Comparison of ENCODE assay signal across 8 mouse cellular contexts in genomic region chr11:95009629-95010014, GRCm38 (mm10). TPM values are rescaled to one million over a fixed set of nuclear protein-coding genes. Genes with fewer than 3 reads are reported as not detected.
DNase-seq lines count a peak whose midpoint lies in the region; ATAC-seq and TF ChIP-seq lines count a peak whose summit lies in the region.

TSS of gene Samd14 (plus strand) at chr11:95009879.

- H3K79me2 ChIP-seq in MEL (ENCODE audit: control insufficient read depth, insufficient read depth, low read length, poor library complexity) = peaks cover 25% of the 10 kb centered on the region

- DNase-seq in 3T3-L1 (ENCODE audit: low read depth, low spot score) = peak; percentile 83
- DNase-seq in MEL (ENCODE audit: low read depth, low spot score) = peak; percentile 85
- DNase-seq in cerebellum, postnatal 36 days = peak; percentile 74 to 75
- DNase-seq in frontal cortex, postnatal 14 days (ENCODE audit: low spot score in 2 of 2) = peak; percentile 61 to 62
- DNase-seq in intestine, embryonic 14.5 days (ENCODE audit: low spot score) = peak; percentile 87
- DNase-seq in limb, embryonic 11.5 days (ENCODE audit: low spot score) = peak; percentile 82
- DNase-seq in midbrain, embryonic 10.5 days (ENCODE audit: low spot score) = peak; percentile 85
- DNase-seq in testis, postnatal 10 days (ENCODE audit: low spot score) = peak; percentile 78

- TF ChIP-seq EP300 in MEL (IDR thresholded peaks at IDR 0.05; ENCODE audit: low read depth in 1 of 2, low read length in 2 of 2) = peak in 1 of 2 experiments; percentile 3; a peak in 1 of 4 replicates

- under 1% methylated on average over 32 of the region's 32 CpGs for WGBS in intestine, embryonic 14.5 days
- WGBS in limb, embryonic 11.5 days = under 1% methylated on average over 30 of the region's 32 CpGs
- WGBS in midbrain, embryonic 10.5 days = under 1% methylated on average over 32 of the region's 32 CpGs

- peak; percentile 49 for ATAC-seq in intestine, embryonic 14.5 days (replicated peaks; ENCODE audit: low FRiP score, low TSS enrichment, low read depth)
- ATAC-seq in limb, embryonic 11.5 days (ENCODE audit: insufficient number of reproducible peaks, low FRiP score, low TSS enrichment, low read depth) = peak; percentile 64

- H3K9me3 ChIP-seq in MEL (replicated peaks; ENCODE audit: insufficient read depth, low read length) = no peaks in the 10 kb centered on the region
- no peaks in the 10 kb centered on the region for H3K9me3 ChIP-seq in intestine, embryonic 14.5 days (ENCODE audit: control insufficient read depth, low read length)
- no peaks in the 10 kb centered on the region for H3K9me3 ChIP-seq in limb, embryonic 11.5 days (ENCODE audit: control insufficient read depth, low read length)
- no peaks in the 10 kb centered on the region for H3K9me3 ChIP-seq in midbrain, embryonic 10.5 days (replicated peaks)

- no peaks in the 10 kb centered on the region for H3K27me3 ChIP-seq in MEL (ENCODE audit: control insufficient read depth in 1 of 2, insufficient read depth in 2 of 2, low read length in 2 of 2)
- no peaks in the 10 kb centered on the region for H3K27me3 ChIP-seq in intestine, embryonic 14.5 days (replicated peaks; ENCODE audit: control insufficient read depth, insufficient read depth, low read length)
- H3K27me3 ChIP-seq in limb, embryonic 11.5 days (ENCODE audit: control insufficient read depth, insufficient read depth, low read length) = no peaks in the 10 kb centered on the region
- H3K27me3 ChIP-seq in midbrain, embryonic 10.5 days (ENCODE audit: low read depth, poor library complexity, severe bottlenecking) = no peaks in the 10 kb centered on the region

- peaks cover 0 to 39% of the 10 kb centered on the region in 2 experiments; a peak in 3 of 4 replicates for H3K36me3 ChIP-seq in MEL (ENCODE audit: control insufficient read depth in 1 of 2, insufficient read depth in 2 of 2, low read length in 2 of 2)
- H3K36me3 ChIP-seq in intestine, embryonic 14.5 days (ENCODE audit: control insufficient read depth, insufficient read depth, low read length) = peaks cover 16% of the 10 kb centered on the region
- H3K36me3 ChIP-seq in limb, embryonic 11.5 days (ENCODE audit: control insufficient read depth, insufficient read depth, low read length) = peaks cover 7% of the 10 kb centered on the region; the same call in 1 of the 2 replicates
- H3K36me3 ChIP-seq in midbrain, embryonic 10.5 days = peaks cover 34% of the 10 kb centered on the region

- H3K27ac ChIP-seq in MEL (ENCODE audit: control insufficient read depth, low read depth, low read length) = peak within 1 kb of the TSS; percentile 91
- peak within 1 kb of the TSS; percentile 95 for H3K27ac ChIP-seq in intestine, embryonic 14.5 days (ENCODE audit: low read depth)
- peak within 1 kb of the TSS; percentile 89 for H3K27ac ChIP-seq in limb, embryonic 11.5 days (replicated peaks; ENCODE audit: low read depth, low read length)
- H3K27ac ChIP-seq in midbrain, embryonic 10.5 days (replicated peaks) = peak within 1 kb of the TSS; percentile 97

- H3K4me3 ChIP-seq in MEL (ENCODE audit: control insufficient read depth in 1 of 2, insufficient read depth in 1 of 2, low read depth in 2 of 2, low read length in 2 of 2) = peak within 1 kb of the TSS; percentile 70 to 80
- H3K4me3 ChIP-seq in intestine, embryonic 14.5 days (ENCODE audit: low read depth, low read length) = peak within 1 kb of the TSS; percentile 77
- peak within 1 kb of the TSS; percentile 86 for H3K4me3 ChIP-seq in limb, embryonic 11.5 days (ENCODE audit: low read depth, low read length)
- H3K4me3 ChIP-seq in midbrain, embryonic 10.5 days = peak within 1 kb of the TSS; percentile 93

- H3K4me2 ChIP-seq in intestine, embryonic 14.5 days (ENCODE audit: low read length) = peak within 1 kb of the TSS; percentile 80
- peak within 1 kb of the TSS; percentile 78 for H3K4me2 ChIP-seq in limb, embryonic 11.5 days (ENCODE audit: low read depth, severe bottlenecking)

- peaks cover 8 to 55% of the 10 kb centered on the region in 2 experiments for H3K4me1 ChIP-seq in MEL (ENCODE audit: control insufficient read depth in 1 of 2, insufficient read depth in 2 of 2, low read length in 2 of 2)
- H3K4me1 ChIP-seq in intestine, embryonic 14.5 days (replicated peaks; ENCODE audit: control insufficient read depth, insufficient read depth, low read length) = peaks cover 43% of the 10 kb centered on the region
- peaks cover 31% of the 10 kb centered on the region for H3K4me1 ChIP-seq in limb, embryonic 11.5 days (ENCODE audit: control insufficient read depth, insufficient read depth, low read length)
- H3K4me1 ChIP-seq in midbrain, embryonic 10.5 days = peaks cover 76% of the 10 kb centered on the region

- peak; percentile 19 to 47; a peak in 1 of 4 replicates for TF ChIP-seq POLR2A in MEL (IDR thresholded peaks at IDR 0.05; ENCODE audit: control insufficient read depth in 1 of 2, insufficient read depth in 1 of 2, low read depth in 1 of 2, low read length in 2 of 2, poor library complexity in 1 of 2)

- TF ChIP-seq CTCF in MEL (IDR thresholded peaks at IDR 0.05 in 2 of 3, conservative IDR thresholded peaks at IDR 0.05 in 1 of 3; ENCODE audit: control insufficient read depth in 1 of 3, insufficient read depth in 1 of 3, low read depth in 2 of 3, low read length in 3 of 3, poor library complexity in 1 of 3, severe bottlenecking in 1 of 3) = no peak

- TF ChIP-seq RAD21 in MEL (IDR thresholded peaks at IDR 0.05; ENCODE audit: low read depth, low read length) = no peak

- peak within 1 kb of the TSS; percentile 91 for H3K9ac ChIP-seq in MEL (ENCODE audit: control insufficient read depth, low read depth, low read length, poor library complexity, severe bottlenecking)
- peak within 1 kb of the TSS; percentile 87 for H3K9ac ChIP-seq in intestine, embryonic 14.5 days (ENCODE audit: low read length)
- H3K9ac ChIP-seq in limb, embryonic 11.5 days (ENCODE audit: low read length) = peak within 1 kb of the TSS; percentile 93

TF ChIP-seq in MEL, 35 proteins besides CTCF, POLR2A, EP300 and RAD21:
- TF ChIP-seq JUND (IDR thresholded peaks at IDR 0.05; ENCODE audit: low read depth, low read length) (no peak), NELFE (IDR thresholded peaks at IDR 0.05; ENCODE audit: low read depth, low read length) (peak; percentile 56), MAX (IDR thresholded peaks at IDR 0.05; ENCODE audit: low read length) (no peak), ETS1 (IDR thresholded peaks at IDR 0.05; ENCODE audit: low read depth, low read length) (no peak), TBP (IDR thresholded peaks at IDR 0.05; ENCODE audit: low read depth, low read length) (peak; percentile 2; the same call in 1 of the 2 replicates), MXI1 (IDR thresholded peaks at IDR 0.05; ENCODE audit: low read depth, low read length) (peak; percentile 33), ELF1 (IDR thresholded peaks at IDR 0.05; ENCODE audit: low read depth, low read length) (0 out of 2 replicates have a peak, but pooled peaks have one; percentile 34), POLR2AphosphoS2 (IDR thresholded peaks at IDR 0.05; ENCODE audit: low read length) (no peak), MAFK (IDR thresholded peaks at IDR 0.05; ENCODE audit: borderline replicate concordance, low read depth, low read length) (no peak), RCOR1 (IDR thresholded peaks at IDR 0.05; ENCODE audit: low read depth, low read length) (no peak), ZKSCAN1 (IDR thresholded peaks at IDR 0.05; ENCODE audit: low read depth, low read length) (no peak), MEF2A (IDR thresholded peaks at IDR 0.05; ENCODE audit: extremely low read depth, insufficient replicate concordance, low read depth, low read length, poor library complexity, severe bottlenecking) (no peak), SIN3A (IDR thresholded peaks at IDR 0.05; ENCODE audit: low read length) (peak; percentile 78; the same call in 1 of the 2 replicates), TAL1 (IDR thresholded peaks at IDR 0.05; ENCODE audit: low read length) (no peak), TCF12 (IDR thresholded peaks at IDR 0.05; ENCODE audit: low read depth, low read length) (peak; percentile 55; the same call in 1 of the 2 replicates), POLR2AphosphoS5 (IDR thresholded peaks at IDR 0.05; ENCODE audit: borderline replicate concordance, low read depth, low read length) (no peak), HCFC1 (IDR thresholded peaks at IDR 0.05; ENCODE audit: low read depth, low read length) (peak; percentile 43; the same call in 1 of the 2 replicates), NRF1 (IDR thresholded peaks at IDR 0.05; ENCODE audit: insufficient read depth, low read depth, low read length, poor library complexity, severe bottlenecking) (peak; percentile 73), MAZ (IDR thresholded peaks at IDR 0.05; ENCODE audit: low read depth, low read length) (peak; percentile 24; the same call in 1 of the 2 replicates)

RNA-seq across cellular contexts. Expression of gene Samd14, which starts in this region (rescaled TPM):
- total RNA-seq in MEL (2012; rRNA removed) = 35.8 and 57.6 TPM in 2 replicates
- 1,000 to 10,000 TPM in 1 of 2 experiments, 100 to 1,000 TPM in 1; 101 to 1,219 TPM for polyA plus RNA-seq in MEL (2012; ENCODE audit: insufficient read depth in 1 of 2, insufficient read length in 2 of 2, low read depth in 1 of 2, low replicate concordance in 2 of 2, missing spikeins in 1 of 2)
- 20.3 and 22.1 TPM in 2 replicates for polyA plus RNA-seq in intestine, embryonic 14.5 days (2014; fragmentation: Nextera tagmentation; extraction: Ambion mirVana)
- 34.1 and 35.6 TPM in 2 replicates for polyA plus RNA-seq in limb, embryonic 11.5 days (2014; fragmentation: Nextera tagmentation; extraction: Ambion mirVana)
- 40.8 and 58.6 TPM in 2 replicates for polyA plus RNA-seq in midbrain, embryonic 10.5 days (2016; fragmentation: Nextera tagmentation; extraction: Ambion mirVana)

Comparison
In these comparisons a context has a peak if more than half of its experiments do, and no peak if none do; other contexts are left out.
1. Peak in every context shown above with its lines: DNase-seq, ATAC-seq, H3K4me3 ChIP-seq and H3K27ac ChIP-seq.